8 mouse cellular contexts compared by ENCODE assay signal in the genomic region with DNA sequence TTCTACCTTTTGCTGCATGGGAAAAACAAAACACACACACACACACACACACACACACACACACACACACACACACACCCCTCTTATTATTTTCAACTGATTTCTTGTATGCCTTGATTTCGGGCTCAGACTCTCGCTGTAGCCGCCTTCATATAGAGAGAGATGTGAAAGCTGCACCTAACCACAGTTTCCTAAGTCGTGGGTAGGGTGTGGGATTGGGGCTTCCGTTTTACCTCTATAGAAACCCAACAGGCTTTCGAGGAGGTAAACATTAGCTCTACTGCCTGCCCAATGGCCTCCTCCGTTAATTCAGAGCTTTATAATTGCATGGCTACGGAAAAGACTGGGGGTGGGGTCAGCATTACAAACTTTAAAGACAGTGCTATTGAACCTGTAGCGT. TPM values are rescaled to one million over a fixed set of nuclear protein-coding genes. Genes with fewer than 3 reads are reported as not detected.
DNase-seq lines count a peak whose midpoint lies in the region; ATAC-seq lines count a peak whose summit lies in the region.

No protein-coding gene starts in this region.

- no peaks in the 10 kb centered on the region for H3K4me1 ChIP-seq in heart, embryonic 10.5 days
- peaks cover 30% of the 10 kb centered on the region for H3K4me1 ChIP-seq in megakaryocyte, embryonic 14.5 days

- WGBS in heart, embryonic 10.5 days, result 84% methylated on average over 9 of the region's 9 CpGs

- H3K36me3 ChIP-seq in heart, embryonic 10.5 days, result no peaks in the 10 kb centered on the region
- H3K36me3 ChIP-seq in megakaryocyte, embryonic 14.5 days (replicated peaks; ENCODE audit: low read length), result peaks cover 7% of the 10 kb centered on the region

- peak overlapping the region; percentile 95; the same call in 1 of the 2 replicates for H3K27ac ChIP-seq in heart, embryonic 10.5 days

- H3K9me3 ChIP-seq in heart, embryonic 10.5 days, result no peaks in the 10 kb centered on the region
- peaks cover 26% of the 10 kb centered on the region for H3K9me3 ChIP-seq in megakaryocyte, embryonic 14.5 days

- H3K27me3 ChIP-seq in heart, embryonic 10.5 days (ENCODE audit: insufficient read depth, poor library complexity, severe bottlenecking), result no peaks in the 10 kb centered on the region
- peaks cover 19% of the 10 kb centered on the region for H3K27me3 ChIP-seq in megakaryocyte, embryonic 14.5 days (replicated peaks)

- peak; percentile 89 for ATAC-seq in granulocyte monocyte progenitor cell, adult 5-6 weeks (replicated peaks; ENCODE audit: poor library complexity, severe bottlenecking)

- H3K4me3 ChIP-seq in heart, embryonic 10.5 days, result no peak overlapping the region
- peak overlapping the region; percentile 92 for H3K4me3 ChIP-seq in megakaryocyte, embryonic 14.5 days (replicated peaks)

- DNase-seq in heart, embryonic 10.5 days (ENCODE audit: low spot score), result no peak
- DNase-seq in heart, postnatal 25 days (ENCODE audit: low spot score), result no peak
- DNase-seq in CD4-positive helper T cell, adult 2 months (ENCODE audit: low read depth, low spot score), result peak; percentile 29
- no peak for DNase-seq in embryo, embryonic 10 days (ENCODE audit: low spot score)
- no peak for DNase-seq in left cerebral cortex, postnatal 10 days (ENCODE audit: extremely low spot score in 1 of 2, low spot score in 2 of 2)
- DNase-seq in frontal cortex, postnatal 10 days (ENCODE audit: low spot score in 2 of 2), result no peak

- intact Hi-C loops in heart, postnatal 25 days (cut with DNase I), result no loop called here
- intact Hi-C loops in left cerebral cortex, postnatal 10 days (cut with DNase I), result no loop called here

RNA-seq across cellular contexts. Expression of gene Fer, which starts 12.8 kb away (rescaled TPM):
- 26.4 and 28.1 TPM in 2 replicates for polyA plus RNA-seq in heart, embryonic 10.5 days (2016; fragmentation: Nextera tagmentation; extraction: Ambion mirVana)
- 10 to 100 TPM; 17.4 to 17.9 TPM for total RNA-seq in heart, postnatal 25 days (2021)
- total RNA-seq in granulocyte monocyte progenitor cell, adult 5-6 weeks (2014; fragmentation: Nextera tagmentation), result 3.2 and 5.0 TPM in 2 replicates
- 8.9 and 13.4 TPM in 2 replicates for total RNA-seq in granulocyte monocyte progenitor cell, adult 5-6 weeks (2017)
- 0.94 and 2.2 TPM in 2 replicates for polyA plus RNA-seq in megakaryocyte, embryonic 14.5 days (2012; ENCODE audit: insufficient read depth, low replicate concordance)
- total RNA-seq in left cerebral cortex, postnatal 10 days (2021), result 10 to 100 TPM; 32.4 to 33.9 TPM

RNA-seq across cellular contexts. Expression of gene A930002H24Rik, which starts 13.6 kb away (rescaled TPM):
- polyA plus RNA-seq in heart, embryonic 10.5 days (2016; fragmentation: Nextera tagmentation; extraction: Ambion mirVana), result 2.7 TPM in 2 replicates
- not detected for total RNA-seq in heart, postnatal 25 days (2021)
- not detected in 2 replicates for total RNA-seq in granulocyte monocyte progenitor cell, adult 5-6 weeks (2014; fragmentation: Nextera tagmentation)
- not detected in 2 replicates for total RNA-seq in granulocyte monocyte progenitor cell, adult 5-6 weeks (2017)
- 5.5 TPM in 1 of 2 replicates, not detected in the other for polyA plus RNA-seq in megakaryocyte, embryonic 14.5 days (2012; ENCODE audit: insufficient read depth, low replicate concordance)
- not detected for total RNA-seq in left cerebral cortex, postnatal 10 days (2021)
